ENCODE assay signal across 18 mouse cellular contexts in genomic region chr3:154116000-154116399, GRCm38 (mm10).
"Had no signal": no experiment of that assay in that cellular context is flagged by ENCODE, and none has a peak within 500 bp of the region (broad histone marks: within the 10 kb centered on the region; RNA-seq: fewer than 3 reads in every experiment).

No protein-coding gene starts in this region.

- H3K9me3 ChIP-seq: midbrain, embryonic 10.5 days; midbrain, embryonic 12.5 days; neural tube, embryonic 13.5 days; neural tube, embryonic 15.5 days had no signal

- H3K4me3 ChIP-seq: midbrain, embryonic 10.5 days; midbrain, embryonic 12.5 days; myocyte; neural tube, embryonic 13.5 days; neural tube, embryonic 15.5 days had no signal

- H3K4me2 ChIP-seq: lung, embryonic 14.5 days; midbrain, embryonic 12.5 days; neural tube, embryonic 13.5 days; neural tube, embryonic 15.5 days had no signal

- DNase-seq: lung, adult 18-20 months; lung, embryonic 14.5 days; lung, postnatal 10 days; lung, postnatal 4 days; midbrain, embryonic 14.5 days; retina, postnatal 1 day; right cerebral cortex, adult 18-20 months; right cerebral cortex, postnatal 25 days; right cerebral cortex, postnatal 4 days; spleen, adult 18-20 months; thymus, adult 18-20 months; thymus, postnatal 14 days; thymus, postnatal 36 days had no signal

- H3K9ac ChIP-seq: lung, embryonic 14.5 days; midbrain, embryonic 12.5 days; neural tube, embryonic 13.5 days; neural tube, embryonic 15.5 days had no signal

- H3K36me3 ChIP-seq: midbrain, embryonic 10.5 days; midbrain, embryonic 12.5 days; neural tube, embryonic 13.5 days; neural tube, embryonic 15.5 days had no signal

- H3K27me3 ChIP-seq: midbrain, embryonic 12.5 days; neural tube, embryonic 13.5 days; neural tube, embryonic 15.5 days had no signal

- H3K27ac ChIP-seq: midbrain, embryonic 10.5 days; midbrain, embryonic 12.5 days; neural tube, embryonic 15.5 days had no signal
